Mouse (Mus musculus) heart, postnatal 0 days (tissue): ENCODE measurements around the gene Il7r. TPM values are rescaled to one million over a fixed set of nuclear protein-coding genes. Genes with fewer than 3 reads are reported as not detected.

Source experiments
- ATAC-seq: fragments of 200-750 bp; cut with Nextera tagmentation; 2 replicates; pipeline ENCODE4 v1.8.0; 2017; ENCODE audit warnings: low read depth, moderate number of reproducible peaks, moderate library complexity; ENCODE audit not compliant: insufficient read depth
- DNase-seq: peaks from one replicate; pipeline ENCODE4 v3.0.0-alpha.2; 2016; ENCODE audit warnings: low spot score
- H3K27ac ChIP-seq: fragments of 300-500 bp; sonication (generic); 2 replicates; pipeline ENCODE4 v1.5.1; 2014; ENCODE audit warnings: low read depth, mild to moderate bottlenecking
- H3K27me3 ChIP-seq: fragments of 300-500 bp; sonication (generic); 2 replicates; pipeline ENCODE4 v1.6.1; 2014; ENCODE audit warnings: low read length, mixed read lengths; ENCODE audit not compliant: control insufficient read depth, insufficient read depth
- H3K36me3 ChIP-seq: fragments of 300-500 bp; sonication (generic); replicated peaks from 2 replicates; pipeline ENCODE4 v1.6.1; 2014; ENCODE audit warnings: low read length, mixed read lengths; ENCODE audit not compliant: control insufficient read depth, insufficient read depth
- H3K4me1 ChIP-seq: fragments of 300-500 bp; sonication (generic); 2 replicates; pipeline ENCODE4 v1.6.1; 2014; ENCODE audit warnings: antibody characterized with exemption; ENCODE audit not compliant: control insufficient read depth, insufficient read depth
- H3K4me2 ChIP-seq: fragments of 300-500 bp; sonication (generic); 2 replicates; pipeline ENCODE4 v1.6.1; 2014; ENCODE audit warnings: low read depth, mild to moderate bottlenecking, low read length, moderate library complexity
- H3K4me3 ChIP-seq: fragments of 300-500 bp; sonication (generic); 2 replicates; pipeline ENCODE4 v1.5.1; 2014; ENCODE audit warnings: low read depth, low read length
- H3K9ac ChIP-seq: fragments of 300-500 bp; sonication (generic); replicated peaks from 2 replicates; pipeline ENCODE4 v1.6.1; 2014; ENCODE audit warnings: low read depth, low read length, mixed read lengths
- H3K9me3 ChIP-seq: fragments of 300-500 bp; sonication (generic); replicated peaks from 2 replicates; pipeline ENCODE4 v1.6.1; 2016; ENCODE audit warnings: low read length; ENCODE audit not compliant: control insufficient read depth
- CTCF ChIP-seq: IDR thresholded peaks from 2 replicates; pipeline ENCODE4 v1.5.1; 2016; ENCODE audit warnings: antibody characterized with exemption, control low read depth, low read depth
- EP300 ChIP-seq: IDR thresholded peaks from 2 replicates; pipeline ENCODE4 v1.6.1; 2016; ENCODE audit warnings: antibody characterized with exemption, low read depth
- WGBS: fragments of 180-500 bp; shearing (Covaris S2); extraction: QIAGEN DNeasy Blood & Tissue Kit; methylation state at CpG from one replicate; pipeline ENCODE4 v1.1.7; 2014; 5-methylcytosine and 5-hydroxymethylcytosine counted together
- polyA plus RNA-seq: library from polyadenylated mRNA; unstranded; fragments of >200 nt; fragmentation: Nextera tagmentation; extraction: Ambion mirVana; gene quantifications from 2 replicates; pipeline ENCODE4 v1.2.1, GENCODE M21; 2015
- total RNA-seq: library from RNA; depleted of rRNA; stranded (reverse); fragments of >200 nt; gene quantifications from 2 replicates; pipeline ENCODE4 v1.2.3, GENCODE M21; 2014; ENCODE audit warnings: low replicate concordance

The Il7r gene
- total and polyA plus RNA-seq, 2 experiments from 2014 or later, result 0.03 TPM; not detected in 1

DNA sequence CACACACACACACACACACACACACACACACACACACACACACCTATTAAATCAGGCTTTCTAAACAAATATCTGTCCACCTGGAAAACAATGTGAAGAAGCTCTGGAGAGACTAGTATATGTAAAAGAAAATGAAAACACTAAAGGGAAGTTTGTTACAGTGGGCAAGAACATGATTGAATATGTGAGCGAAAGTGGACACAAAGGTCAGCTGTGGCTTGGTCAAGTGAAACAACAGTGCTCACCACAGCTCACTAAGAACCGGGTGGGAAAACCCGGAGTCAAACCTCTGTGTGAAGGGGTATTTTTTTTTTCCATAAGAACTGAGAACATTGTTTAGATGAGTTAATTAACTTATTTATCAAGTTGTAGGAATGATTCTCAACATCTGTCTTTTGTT is 6.9 kb downstream of the Il7r start:
- H3K27ac ChIP-seq, result no peak overlapping the region
- no peaks in the 10 kb centered on the region for H3K9me3 ChIP-seq
- no peaks in the 10 kb centered on the region for H3K27me3 ChIP-seq
- H3K4me3 ChIP-seq, result no peak overlapping the region
- H3K9ac ChIP-seq, result no peak overlapping the region
- no peak overlapping the region for H3K4me2 ChIP-seq
- no peaks in the 10 kb centered on the region for H3K36me3 ChIP-seq
- ATAC-seq, result no peak
- no peak for TF ChIP-seq CTCF
- TF ChIP-seq EP300, result no peak
- H3K4me1 ChIP-seq, result no peaks in the 10 kb centered on the region
- DNase-seq, result no peak
- WGBS, result 89% methylated on average over 3 of the region's 3 CpGs

DNA sequence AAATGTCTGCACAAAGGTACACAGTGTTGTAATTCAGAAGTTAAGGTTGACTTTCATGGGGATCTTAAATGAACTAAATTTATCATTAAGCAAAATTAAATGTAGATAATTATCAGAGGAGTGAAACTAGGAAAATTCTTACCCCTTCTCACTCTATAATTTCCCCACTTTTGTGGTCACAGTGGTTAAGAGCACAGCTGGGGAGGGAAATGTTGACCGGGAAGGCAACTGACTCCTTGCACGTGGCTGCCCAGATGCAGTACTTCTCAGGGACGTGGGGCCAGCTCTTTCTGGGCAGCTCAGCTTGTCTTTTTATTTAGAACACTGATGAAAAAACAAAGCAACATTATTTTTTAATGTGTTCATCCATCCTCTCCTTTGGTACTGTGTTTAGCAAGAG is 37.9 kb downstream of the Il7r start:
- Histone ChIP-seq H3K4me2 (no peak overlapping the region), H3K27ac (no peak overlapping the region), H3K9ac (no peak overlapping the region), H3K9me3 (no peaks in the 10 kb centered on the region), H3K27me3 (no peaks in the 10 kb centered on the region), H3K4me3 (no peak overlapping the region), H3K4me1 (no peaks in the 10 kb centered on the region), H3K36me3 (no peaks in the 10 kb centered on the region)
- ATAC-seq (no peak), DNase-seq (no peak)
- 63% methylated on average over 3 of the region's 3 CpGs for WGBS
- TF ChIP-seq CTCF (no peak), EP300 (no peak)

- DNase-seq (no peak), ATAC-seq (no peak)
- H3K9me3 ChIP-seq, result no peaks in the 10 kb centered on the region
- H3K4me2 ChIP-seq, result no peak overlapping the region
- H3K9ac ChIP-seq, result no peak overlapping the region
- 78% methylated on average over 2 of the region's 2 CpGs for WGBS
- no peak overlapping the region for H3K4me3 ChIP-seq
- TF ChIP-seq CTCF (no peak), EP300 (no peak)
- no peak overlapping the region for H3K27ac ChIP-seq
- H3K36me3 ChIP-seq, result no peaks in the 10 kb centered on the region
- no peaks in the 10 kb centered on the region for H3K27me3 ChIP-seq
- no peaks in the 10 kb centered on the region for H3K4me1 ChIP-seq
Observed at GRCm38 (mm10) chr15:9489417-9490118, 40.4 kb downstream of the Il7r start.

GRCm38 (mm10) chr15:9473188-9473587 is 56.8 kb downstream of the Il7r start:
- WGBS, result 69% methylated on average over 1 of the region's 1 CpGs
- TF ChIP-seq CTCF, result no peak

GRCm38 (mm10) chr15:9472618-9473017 is 57.4 kb downstream of the Il7r start:
- H3K27ac ChIP-seq, result no peak overlapping the region
- no peak for TF ChIP-seq EP300
- no peak for TF ChIP-seq CTCF
- H3K36me3 ChIP-seq, result no peaks in the 10 kb centered on the region
- DNase-seq, result no peak
- H3K9ac ChIP-seq, result no peak overlapping the region
- H3K4me2 ChIP-seq, result no peak overlapping the region
- ATAC-seq, result no peak
- WGBS, result 44% methylated on average over 3 of the region's 3 CpGs
- H3K4me3 ChIP-seq, result no peak overlapping the region
- H3K27me3 ChIP-seq, result no peaks in the 10 kb centered on the region
- no peaks in the 10 kb centered on the region for H3K9me3 ChIP-seq
- peaks cover 8% of the 10 kb centered on the region; the same call in 1 of the 2 replicates for H3K4me1 ChIP-seq

More at GRCm38 (mm10) chr15:9473188-9473587, 56.8 kb downstream of the Il7r start:
- DNase-seq, result no peak
- Histone ChIP-seq H3K4me2 (no peak overlapping the region), H3K36me3 (no peaks in the 10 kb centered on the region), H3K4me3 (no peak overlapping the region), H3K4me1 (peaks cover 8% of the 10 kb centered on the region; the same call in 1 of the 2 replicates), H3K9me3 (no peaks in the 10 kb centered on the region), H3K27ac (no peak overlapping the region), H3K27me3 (no peaks in the 10 kb centered on the region), H3K9ac (no peak overlapping the region)
- ATAC-seq, result no peak

GRCm38 (mm10) chr15:9472167-9472566 is 57.8 kb downstream of the Il7r start:
- H3K9me3 ChIP-seq, result no peaks in the 10 kb centered on the region
- no peak overlapping the region for H3K4me2 ChIP-seq
- DNase-seq (no peak), ATAC-seq (no peak)
- TF ChIP-seq CTCF (no peak), EP300 (no peak)
- H3K4me3 ChIP-seq, result no peak overlapping the region
- WGBS, result 53% methylated on average over 3 of the region's 3 CpGs
- H3K27ac ChIP-seq, result no peak overlapping the region
- H3K36me3 ChIP-seq, result no peaks in the 10 kb centered on the region
- no peak overlapping the region for H3K9ac ChIP-seq
- H3K27me3 ChIP-seq, result no peaks in the 10 kb centered on the region
- H3K4me1 ChIP-seq, result peaks cover 8% of the 10 kb centered on the region; the same call in 1 of the 2 replicates
